Mouse (Mus musculus) thymus, adult 2 months (tissue): ENCODE measurements around the gene Fpr1. TPM values are rescaled to one million over a fixed set of nuclear protein-coding genes. Genes with fewer than 3 reads are reported as not detected.

ENCODE experiments used
- DNase-seq: peaks from one replicate; pipeline ENCODE4 v3.0.0; 2021
- H3K27ac ChIP-seq: fragments of 200-500 bp; 2 replicates; pipeline ENCODE4 v1.5.1; 2012; ENCODE audit warnings: low read length, control low read depth; ENCODE audit not compliant: control insufficient read depth, insufficient read depth
- H3K27me3 ChIP-seq: fragments of 200-500 bp; 2 replicates; pipeline ENCODE4 v1.6.1; 2012; ENCODE audit warnings: mild to moderate bottlenecking, low read length, moderate library complexity, mixed read lengths; ENCODE audit not compliant: control insufficient read depth, insufficient read depth
- H3K36me3 ChIP-seq: fragments of 200-500 bp; 2 replicates; pipeline ENCODE4 v1.6.1; 2012; ENCODE audit warnings: mild to moderate bottlenecking, low read length, moderate library complexity; ENCODE audit not compliant: control insufficient read depth, insufficient read depth
- H3K4me1 ChIP-seq: fragments of 200-500 bp; replicated peaks from 2 replicates; pipeline ENCODE4 v1.6.1; 2012; ENCODE audit warnings: low read length; ENCODE audit not compliant: control insufficient read depth, insufficient read depth
- H3K4me3 ChIP-seq: fragments of 200-500 bp; 2 replicates; pipeline ENCODE4 v1.5.1; 2012; ENCODE audit warnings: mild to moderate bottlenecking, low read length, control low read depth, moderate library complexity; ENCODE audit not compliant: control insufficient read depth, insufficient read depth
- CTCF ChIP-seq: fragments of 200-500 bp; IDR thresholded peaks from 2 replicates; pipeline ENCODE4 v1.5.1; 2012; ENCODE audit warnings: mild to moderate bottlenecking, control low read depth, low read length, moderate library complexity, borderline replicate concordance; ENCODE audit not compliant: control insufficient read depth, poor library complexity, insufficient read depth; ENCODE audit errors: extremely low read depth
- POLR2A ChIP-seq: fragments of 200-500 bp; IDR thresholded peaks from 2 replicates; pipeline ENCODE4 v1.6.1; 2012; ENCODE audit warnings: mild to moderate bottlenecking, low read length, control low read depth, moderate library complexity; ENCODE audit not compliant: control insufficient read depth, poor library complexity, insufficient read depth; ENCODE audit errors: extremely low read depth
- WGBS: fragments of 180-500 bp; shearing (Covaris S2); methylation state at CpG from one replicate; pipeline ENCODE4 v1.1.7; 2018; 5-methylcytosine and 5-hydroxymethylcytosine counted together
- polyA plus RNA-seq: library from polyadenylated mRNA; depleted of rRNA; stranded (reverse); fragments of >200 nt; gene quantifications from 2 replicates; pipeline ENCODE4 v1.2.3, GENCODE M21; 2012

Gene Fpr1
- polyA plus RNA-seq, 1 experiment, result 0.50 TPM

GRCm38 (mm10) chr17:17870892-17871550, 12.7 kb downstream of the Fpr1 start:
- DNase-seq, result no peak
- WGBS, result 58% methylated on average over 2 of the region's 2 CpGs
- no peak for TF ChIP-seq POLR2A
- TF ChIP-seq CTCF, result no peak
- H3K36me3 ChIP-seq, result no peaks in the 10 kb centered on the region
- H3K27me3 ChIP-seq, result no peaks in the 10 kb centered on the region
- H3K4me1 ChIP-seq, result no peaks in the 10 kb centered on the region
- no peak overlapping the region for H3K27ac ChIP-seq
- H3K4me3 ChIP-seq, result no peak overlapping the region

- no peaks in the 10 kb centered on the region for H3K4me1 ChIP-seq
- no peak for DNase-seq
- H3K36me3 ChIP-seq, result no peaks in the 10 kb centered on the region
- H3K27ac ChIP-seq, result no peak overlapping the region
- WGBS, result 89% methylated on average over 11 of the region's 11 CpGs
- no peak overlapping the region for H3K4me3 ChIP-seq
- no peaks in the 10 kb centered on the region for H3K27me3 ChIP-seq
- TF ChIP-seq POLR2A (no peak), CTCF (no peak)
Observed at GRCm38 (mm10) chr17:17866801-17867469, 16.8 kb downstream of the Fpr1 start.

GRCm38 (mm10) chr17:17865168-17865567, 18.6 kb downstream of the Fpr1 start:
- H3K4me1 ChIP-seq, result no peaks in the 10 kb centered on the region
- no peaks in the 10 kb centered on the region for H3K27me3 ChIP-seq
- no peaks in the 10 kb centered on the region for H3K36me3 ChIP-seq
- H3K27ac ChIP-seq, result no peak overlapping the region
- no peak for TF ChIP-seq POLR2A
- no peak for TF ChIP-seq CTCF
- 44% methylated on average over 2 of the region's 2 CpGs for WGBS
- no peak overlapping the region for H3K4me3 ChIP-seq
- DNase-seq, result no peak

- no peaks in the 10 kb centered on the region for H3K27me3 ChIP-seq
- no peaks in the 10 kb centered on the region for H3K36me3 ChIP-seq
- TF ChIP-seq POLR2A (no peak), CTCF (no peak)
- DNase-seq, result no peak
- no peak overlapping the region for H3K4me3 ChIP-seq
- WGBS, result 90% methylated on average over 1 of the region's 1 CpGs
- H3K4me1 ChIP-seq, result no peaks in the 10 kb centered on the region
- no peak overlapping the region for H3K27ac ChIP-seq
Observed at GRCm38 (mm10) chr17:17862360-17862759, 21.4 kb downstream of the Fpr1 start.

GRCm38 (mm10) chr17:17860110-17860509, 23.6 kb downstream of the Fpr1 start:
- 50% methylated on average over 3 of the region's 3 CpGs for WGBS
- TF ChIP-seq POLR2A, result no peak
- TF ChIP-seq CTCF, result no peak
- Histone ChIP-seq H3K4me3 (no peak overlapping the region), H3K27me3 (no peaks in the 10 kb centered on the region), H3K36me3 (no peaks in the 10 kb centered on the region), H3K4me1 (no peaks in the 10 kb centered on the region), H3K27ac (no peak overlapping the region)
- no peak for DNase-seq

- no peaks in the 10 kb centered on the region for H3K36me3 ChIP-seq
- WGBS, result 90% methylated on average over 1 of the region's 1 CpGs
- TF ChIP-seq CTCF, result no peak
Observed at GRCm38 (mm10) chr17:17857446-17857845, 26.3 kb downstream of the Fpr1 start.

More at GRCm38 (mm10) chr17:17857446-17857845, 26.3 kb downstream of the Fpr1 start:
- no peak overlapping the region for H3K4me3 ChIP-seq
- no peaks in the 10 kb centered on the region for H3K27me3 ChIP-seq
- H3K4me1 ChIP-seq, result no peaks in the 10 kb centered on the region
- no peak for DNase-seq
- H3K27ac ChIP-seq, result no peak overlapping the region
